Mouse (Mus musculus): Measurements from ENCODE around the gene Prkaca.

Prkaca gene

DNA sequence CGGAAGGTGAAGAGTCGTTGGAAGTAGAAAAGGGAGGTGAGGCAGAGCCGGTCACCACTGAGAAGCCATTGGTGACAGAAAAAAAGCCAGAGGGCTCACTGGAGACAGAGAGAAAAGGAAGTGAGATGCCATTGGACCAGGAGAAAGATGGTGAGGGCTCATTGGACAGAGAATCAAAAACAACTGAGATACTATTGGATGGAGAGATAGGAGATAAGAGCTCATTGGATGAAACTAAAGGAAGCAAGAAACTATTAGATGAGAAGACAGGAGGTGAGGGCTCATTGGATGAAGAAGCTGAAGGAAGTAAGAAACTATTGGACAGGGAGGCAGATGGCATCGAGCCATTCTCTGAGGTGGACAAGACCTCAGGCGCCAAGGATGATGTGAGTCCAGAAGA, 56.5 kb downstream of the Prkaca start:
- no peak for DNase-seq (ENCODE audit: extremely low spot score, low spot score)

DNA sequence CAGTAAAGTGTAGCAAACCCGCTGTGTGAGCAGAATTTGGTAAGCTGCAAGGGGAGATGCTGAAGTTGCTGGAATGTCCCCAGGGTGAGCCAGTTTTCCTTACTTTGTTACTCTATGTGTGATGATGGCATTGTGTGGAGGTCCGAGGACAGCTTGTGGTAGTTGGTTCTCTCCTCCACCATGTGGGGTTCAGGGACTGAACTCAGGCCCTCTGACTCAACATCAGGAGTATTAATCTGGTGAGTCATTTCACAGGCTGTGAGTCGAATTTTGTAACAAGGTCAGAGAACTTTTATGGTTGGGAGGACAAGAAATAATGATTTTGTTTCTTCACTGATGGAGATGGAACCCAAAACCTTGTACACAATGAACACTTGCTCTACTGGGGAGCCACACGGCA, 60.0 kb downstream of the Prkaca start:
- no peak for DNase-seq (ENCODE audit: extremely low spot score, low spot score)

DNA sequence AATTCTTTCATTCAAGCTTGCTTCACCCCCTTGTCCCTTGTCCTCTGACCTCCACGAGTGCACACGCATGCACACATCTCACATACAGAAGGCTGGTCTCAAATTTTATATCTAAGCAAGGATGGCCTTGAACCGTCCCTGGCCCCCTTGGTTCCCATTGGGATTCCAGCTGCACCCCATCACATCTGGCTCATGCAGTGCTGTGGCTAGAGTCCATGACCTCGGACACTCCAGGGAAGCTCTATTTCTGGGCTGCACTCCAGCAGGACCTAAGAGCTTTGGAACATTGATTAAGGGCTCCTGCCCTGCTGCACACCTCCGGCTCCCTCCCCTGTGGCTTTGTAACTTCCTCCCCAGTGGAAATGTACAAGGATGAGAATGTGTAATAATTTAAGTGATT, 65.2 kb downstream of the Prkaca start:
- DNase-seq (ENCODE audit: extremely low spot score, low spot score), result no peak

DNA sequence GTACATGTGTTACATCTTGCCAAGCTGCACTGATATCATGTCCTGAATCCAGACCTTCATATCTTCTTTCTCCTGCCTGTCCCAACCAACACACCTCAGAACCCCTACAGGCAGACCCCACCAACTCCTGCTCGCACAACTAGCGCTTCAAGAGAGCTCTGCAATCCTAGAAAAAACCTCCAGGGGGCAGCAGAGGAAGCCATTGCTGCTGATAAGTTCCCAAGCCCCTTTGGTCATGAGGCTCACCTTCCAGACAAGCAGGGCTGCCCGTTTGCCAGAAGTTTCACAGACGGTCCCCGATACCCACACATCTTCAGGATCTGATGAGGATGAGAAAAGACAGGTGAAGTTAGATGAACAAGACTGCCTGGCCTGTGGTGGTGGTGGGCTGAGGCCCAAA, 66.3 kb downstream of the Prkaca start:
- peak; percentile 87 for DNase-seq (ENCODE audit: extremely low spot score, low spot score)

DNA sequence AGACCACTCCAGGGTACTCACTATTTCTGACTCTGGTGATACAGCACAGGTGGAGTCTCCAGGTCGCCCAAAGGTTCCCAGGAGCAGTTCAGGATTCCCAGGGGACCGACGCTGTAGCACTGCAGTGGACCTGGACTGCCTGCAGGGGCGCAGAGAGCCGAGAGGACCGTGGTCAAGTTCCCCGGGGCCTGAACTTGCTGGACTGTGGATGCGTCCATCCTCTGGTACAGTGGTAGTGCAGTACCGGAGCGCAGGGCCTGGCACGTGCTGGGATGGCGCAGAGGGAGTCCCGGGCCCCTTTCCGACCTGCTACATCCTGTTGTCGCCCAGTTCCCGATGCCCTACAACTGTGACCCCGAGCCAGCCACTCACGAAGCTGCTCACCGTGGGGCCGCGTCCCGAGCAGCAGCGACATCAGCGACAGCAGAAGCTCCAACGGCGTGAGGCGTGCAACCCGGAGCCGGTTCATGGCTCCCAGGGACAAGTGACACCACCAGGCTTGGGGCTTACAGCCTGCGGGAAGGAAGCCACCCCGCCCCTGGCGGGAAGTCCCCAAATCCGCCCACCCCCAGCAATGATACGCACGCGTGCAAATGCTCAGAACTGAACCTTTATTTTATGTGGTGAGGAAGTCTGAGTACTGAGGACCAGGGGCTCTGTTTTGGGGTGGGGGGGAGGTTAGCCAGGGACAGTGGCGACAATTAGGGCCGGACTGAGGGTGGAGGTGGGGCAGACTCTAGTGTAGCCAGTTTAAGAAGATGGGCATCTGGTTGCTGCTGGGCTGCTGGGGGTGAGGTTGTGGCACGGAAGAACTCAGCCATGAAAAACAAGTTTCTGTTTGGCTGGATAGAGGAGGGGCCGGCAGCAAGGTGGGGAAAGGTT, 69.5 kb downstream of the Prkaca start, which contains the start of gene Il27ra:
TSS of gene Il27ra (minus strand) at position 524 of the 882 bp plus-strand sequence.
- peak; percentile 69 for DNase-seq (ENCODE audit: extremely low spot score, low spot score)

DNA sequence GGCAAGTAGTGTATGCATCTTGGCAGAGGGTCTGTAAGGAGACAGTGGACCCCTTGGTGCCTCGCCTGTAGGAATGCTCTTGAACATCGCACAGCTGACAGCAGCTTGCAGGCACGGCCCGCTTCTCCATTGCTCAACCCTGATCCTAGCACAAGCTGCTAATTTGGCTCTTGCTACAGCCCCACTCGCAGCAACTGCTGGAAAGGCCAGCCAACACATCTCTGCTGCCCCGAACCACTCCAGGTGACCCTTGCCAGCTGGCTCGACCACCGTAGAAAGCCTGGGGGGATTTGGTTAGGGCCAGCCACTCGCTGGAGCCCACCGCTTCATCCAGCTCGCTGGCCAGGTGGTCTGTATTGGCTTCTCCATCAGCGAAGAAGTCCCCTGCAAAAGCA, 70.2 kb downstream of the Prkaca start:
- no peak for DNase-seq (ENCODE audit: extremely low spot score, low spot score)

DNA sequence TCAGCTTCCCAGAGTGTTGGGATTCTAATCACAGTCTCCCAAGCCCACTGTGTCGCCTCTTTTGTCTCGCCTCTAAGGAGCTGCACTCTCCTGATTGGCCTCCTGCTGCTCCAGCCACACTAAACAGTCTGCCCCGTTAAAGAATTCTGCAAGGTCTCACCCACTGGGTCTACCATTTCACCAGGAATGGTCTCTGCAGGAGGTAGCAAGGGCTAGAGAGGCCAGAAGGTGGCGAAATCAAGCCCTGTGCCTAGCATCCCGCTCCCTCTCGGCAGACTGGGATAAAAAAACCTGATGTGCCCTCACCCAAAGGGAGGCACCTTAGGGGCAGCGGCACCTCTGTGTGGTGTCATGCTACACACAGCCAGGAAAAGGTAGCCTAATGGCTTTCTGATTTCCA, 71.3 kb downstream of the Prkaca start:
- DNase-seq (ENCODE audit: extremely low spot score, low spot score), result no peak

DNA sequence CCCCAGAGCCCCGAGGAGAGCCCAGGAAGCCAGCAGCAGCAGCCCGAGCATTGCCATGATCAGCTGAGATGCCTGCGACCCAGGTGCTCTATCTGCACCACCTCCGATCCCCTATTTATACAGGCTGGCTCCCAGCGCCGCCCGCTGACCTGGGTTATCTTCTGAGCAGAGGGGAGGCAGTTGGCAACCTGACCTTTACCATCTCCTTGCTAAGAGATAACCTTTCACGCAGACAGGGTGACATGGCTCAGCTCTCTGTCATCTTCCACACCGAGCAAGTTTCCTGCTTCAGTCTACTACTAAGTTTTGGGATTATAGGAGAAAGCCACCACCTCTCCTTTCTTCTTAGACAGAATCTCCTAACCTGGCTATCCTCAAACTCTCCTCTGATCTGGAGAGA, 72.1 kb downstream of the Prkaca start, which contains the start of gene Rln3:
TSS of gene Rln3 (minus strand) at position 101 of the 400 bp plus-strand sequence.
- DNase-seq (ENCODE audit: extremely low spot score, low spot score), result no peak
